Mouse (Mus musculus): ENCODE measurements around the gene Dolpp1. TPM values are rescaled to one million over a fixed set of nuclear protein-coding genes. Genes with fewer than 3 reads are reported as not detected.

Dolpp1 gene
- 18.8 and 23.2 TPM in 2 replicates for polyA plus RNA-seq (2015; fragmentation: Nextera tagmentation; extraction: Ambion mirVana)

DNA sequence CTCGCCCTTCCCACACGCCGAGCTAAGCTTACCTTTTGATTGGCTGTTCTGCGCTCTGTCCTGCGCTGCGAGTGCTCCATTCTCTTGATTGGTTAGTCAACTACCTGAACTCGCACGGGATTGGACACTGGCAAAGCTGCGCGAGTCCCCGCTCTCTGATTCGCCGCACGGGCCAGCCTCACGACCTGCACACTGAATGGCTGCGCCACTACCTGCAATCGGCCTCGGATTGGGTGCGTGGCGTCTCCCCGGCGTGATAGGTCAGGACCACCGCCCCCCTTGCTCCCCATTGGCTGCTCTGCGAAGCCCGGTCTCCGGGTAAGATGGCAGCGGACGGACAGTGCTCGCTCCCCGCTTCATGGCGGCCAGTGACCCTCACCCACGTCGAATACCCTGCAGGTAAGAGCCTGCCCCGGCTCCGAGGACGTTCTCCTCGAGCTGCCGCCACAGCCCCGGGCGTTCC lies at the start of gene Dolpp1:
Gene Dolpp1, plus strand, starts transcription at position 141 of the 463 bp plus-strand sequence.
- Histone ChIP-seq H3K27me3 (replicated peaks) (no peaks in the 10 kb centered on the region), H3K4me2 (peak within 1 kb of the TSS; percentile 92), H3K4me1 (peaks cover 25% of the 10 kb centered on the region), H3K4me3 (peak within 1 kb of the TSS; percentile 84), H3K36me3 (peaks cover 22% of the 10 kb centered on the region), H3K9me3 (no peaks in the 10 kb centered on the region), H3K9ac (peak within 1 kb of the TSS; percentile 88), H3K27ac (replicated peaks) (peak within 1 kb of the TSS; percentile 92)
- under 1% methylated on average over 40 of the region's 40 CpGs for WGBS
- ATAC-seq (ENCODE audit: extremely low read depth, insufficient number of reproducible peaks, low FRiP score, low TSS enrichment) = peak; percentile 96

- Histone ChIP-seq H3K4me1 (peaks cover 25% of the 10 kb centered on the region), H3K9me3 (no peaks in the 10 kb centered on the region), H3K4me2 (no peak overlapping the region), H3K27ac (replicated peaks) (no peak overlapping the region), H3K36me3 (peaks cover 98% of the 10 kb centered on the region), H3K4me3 (no peak overlapping the region), H3K27me3 (replicated peaks) (no peaks in the 10 kb centered on the region), H3K9ac (no peak overlapping the region)
- WGBS = 87% methylated on average over 7 of the region's 7 CpGs
- no peak for ATAC-seq (ENCODE audit: extremely low read depth, insufficient number of reproducible peaks, low FRiP score, low TSS enrichment)
These were observed 49.5 kb upstream of the Dolpp1 start for GRCm38 (mm10) chr2:30342544-30342943.

DNA sequence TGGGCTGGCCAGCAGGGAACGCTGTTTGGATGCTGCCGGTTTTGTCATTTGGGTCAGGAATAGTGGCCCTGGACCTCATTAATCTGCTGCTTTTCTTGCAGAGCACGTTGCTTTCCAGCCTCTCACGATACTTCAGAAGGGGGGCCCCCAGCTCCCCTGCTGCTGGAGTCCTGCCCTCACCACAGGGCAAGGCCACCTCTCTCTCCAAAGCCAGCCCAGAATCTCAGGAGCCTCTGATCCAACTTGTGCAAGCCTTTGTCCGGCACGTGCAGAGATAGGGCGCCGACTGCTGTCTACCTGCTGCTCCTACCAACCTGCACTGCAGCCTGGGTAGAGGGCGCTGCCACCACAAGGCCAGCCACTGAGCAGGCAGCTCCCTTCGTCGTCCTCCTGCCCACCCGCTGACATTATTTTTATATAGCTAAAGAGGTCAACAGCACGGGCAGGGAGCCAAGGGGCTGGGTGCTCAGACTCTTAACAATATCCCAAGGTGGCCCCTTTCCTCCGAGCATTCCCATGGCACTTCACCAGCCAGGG lies 48.4 kb upstream of the Dolpp1 start:
- H3K36me3 ChIP-seq = peaks cover 99% of the 10 kb centered on the region
- no peaks in the 10 kb centered on the region for H3K9me3 ChIP-seq
- 0 out of 2 replicates have a peak overlapping the region, but pooled peaks have one; percentile 13 for H3K4me2 ChIP-seq
- WGBS = 54% methylated on average over 14 of the region's 14 CpGs
- peak overlapping the region; percentile 84 for H3K27ac ChIP-seq (replicated peaks)
- no peaks in the 10 kb centered on the region for H3K27me3 ChIP-seq (replicated peaks)
- peak overlapping the region; percentile 60 for H3K9ac ChIP-seq
- H3K4me1 ChIP-seq = peaks cover 25% of the 10 kb centered on the region
- no peak overlapping the region for H3K4me3 ChIP-seq
- ATAC-seq (ENCODE audit: extremely low read depth, insufficient number of reproducible peaks, low FRiP score, low TSS enrichment) = no peak; the same call in 1 of the 2 replicates

DNA sequence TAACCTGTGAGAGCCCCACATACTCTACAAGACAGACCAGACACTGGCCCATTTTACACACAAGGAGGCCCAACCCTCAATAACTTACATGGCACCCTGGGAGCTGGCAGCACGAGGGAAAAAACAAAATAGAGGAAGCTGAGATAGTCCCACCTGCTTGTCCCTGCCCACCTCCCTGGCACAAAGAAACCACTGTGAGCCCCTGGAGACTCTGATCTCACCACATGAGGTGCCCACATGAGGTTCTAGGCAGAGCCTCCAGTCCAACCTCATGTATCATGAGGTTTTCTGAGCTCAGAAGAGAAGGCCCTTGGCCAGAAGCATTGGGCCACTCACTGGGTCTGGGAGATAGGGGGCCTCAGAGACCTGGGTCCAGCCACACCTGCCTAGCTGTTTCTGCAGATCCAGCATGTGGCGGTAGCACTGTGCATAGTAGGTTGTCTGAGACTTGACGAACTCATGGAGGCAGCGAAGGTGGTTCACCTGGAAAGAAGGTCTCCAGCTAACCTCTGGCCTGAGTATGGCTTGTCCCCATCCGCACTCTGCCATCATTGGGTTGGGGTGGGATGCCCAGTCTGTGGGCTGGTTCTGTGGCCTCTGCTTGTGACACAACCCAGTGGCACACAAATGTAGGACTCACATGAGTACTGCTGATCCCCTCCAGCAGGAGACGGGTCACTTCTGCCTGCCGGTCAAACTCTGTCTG lies 45.9 kb upstream of the Dolpp1 start:
- Histone ChIP-seq H3K4me3 (no peak overlapping the region), H3K27ac (replicated peaks) (no peak overlapping the region), H3K4me1 (peaks cover 25% of the 10 kb centered on the region), H3K9ac (no peak overlapping the region), H3K9me3 (no peaks in the 10 kb centered on the region), H3K4me2 (no peak overlapping the region), H3K36me3 (peaks cover 99% of the 10 kb centered on the region), H3K27me3 (replicated peaks) (no peaks in the 10 kb centered on the region)
- no peak for ATAC-seq (ENCODE audit: extremely low read depth, insufficient number of reproducible peaks, low FRiP score, low TSS enrichment)
- WGBS = 85% methylated on average over 7 of the region's 7 CpGs

DNA sequence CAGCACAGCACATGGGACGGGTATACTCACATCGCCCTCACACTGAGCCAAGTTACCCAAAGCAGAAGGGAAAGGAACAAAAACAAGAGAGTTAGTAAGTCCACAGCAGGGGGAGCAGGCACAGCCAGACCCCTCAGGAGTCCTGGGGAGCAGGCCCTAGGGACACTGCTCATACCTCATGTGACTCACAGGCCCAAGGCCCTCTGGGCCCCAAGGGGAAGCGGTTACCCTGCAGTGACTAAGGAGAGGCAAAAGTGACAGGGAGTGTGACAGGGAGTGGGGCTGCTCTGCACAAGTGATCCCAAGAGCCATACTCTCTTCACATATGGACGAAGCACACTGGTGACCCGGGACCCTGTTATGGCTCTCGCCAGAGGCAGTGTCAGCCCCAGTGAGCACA lies 42.9 kb upstream of the Dolpp1 start:
- H3K9me3 ChIP-seq = no peaks in the 10 kb centered on the region
- H3K27me3 ChIP-seq (replicated peaks) = no peaks in the 10 kb centered on the region
- H3K27ac ChIP-seq (replicated peaks) = no peak overlapping the region
- ATAC-seq (ENCODE audit: extremely low read depth, insufficient number of reproducible peaks, low FRiP score, low TSS enrichment) = no peak
- no peak overlapping the region for H3K4me2 ChIP-seq
- WGBS = 93% methylated on average over 6 of the region's 6 CpGs
- H3K4me3 ChIP-seq = no peak overlapping the region
- no peak overlapping the region for H3K9ac ChIP-seq
- H3K36me3 ChIP-seq = peaks cover 93% of the 10 kb centered on the region
- peaks cover 9% of the 10 kb centered on the region for H3K4me1 ChIP-seq

DNA sequence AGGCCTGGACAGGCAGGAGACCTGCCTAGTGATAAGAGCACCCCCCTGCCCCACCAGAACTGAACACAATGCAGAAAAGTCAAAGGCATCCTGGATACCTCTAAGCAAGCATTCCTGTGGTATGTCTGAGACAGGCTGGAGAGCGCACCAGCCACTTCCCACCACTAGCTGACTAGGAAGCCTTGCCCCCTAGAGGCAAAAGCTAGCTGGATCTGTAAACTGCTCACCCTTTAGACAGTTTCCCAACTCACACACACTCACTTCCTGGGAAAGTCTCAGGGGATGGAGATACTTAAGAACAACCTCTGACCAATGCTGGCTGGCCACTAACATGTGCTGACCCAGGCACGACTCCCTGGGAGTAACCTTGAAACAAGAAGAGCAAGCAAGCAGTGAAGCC lies 40.9 kb upstream of the Dolpp1 start:
- peaks cover 18% of the 10 kb centered on the region for H3K4me1 ChIP-seq
- H3K4me2 ChIP-seq = no peak overlapping the region
- no peak overlapping the region for H3K27ac ChIP-seq (replicated peaks)
- no peak overlapping the region for H3K4me3 ChIP-seq
- H3K9me3 ChIP-seq = no peaks in the 10 kb centered on the region
- no peak overlapping the region for H3K9ac ChIP-seq
- peaks cover 84% of the 10 kb centered on the region for H3K36me3 ChIP-seq
- 49% methylated on average over 2 of the region's 2 CpGs for WGBS
- ATAC-seq (ENCODE audit: extremely low read depth, insufficient number of reproducible peaks, low FRiP score, low TSS enrichment) = no peak
- H3K27me3 ChIP-seq (replicated peaks) = no peaks in the 10 kb centered on the region

- ATAC-seq (ENCODE audit: extremely low read depth, insufficient number of reproducible peaks, low FRiP score, low TSS enrichment) = no peak
- Histone ChIP-seq H3K4me1 (peaks cover 44% of the 10 kb centered on the region), H3K4me2 (no peak overlapping the region), H3K9ac (peak overlapping the region; percentile 88), H3K9me3 (no peaks in the 10 kb centered on the region), H3K27me3 (replicated peaks) (no peaks in the 10 kb centered on the region), H3K4me3 (no peak overlapping the region), H3K27ac (replicated peaks) (0 out of 2 replicates have a peak overlapping the region, but pooled peaks have one; percentile 79), H3K36me3 (peaks cover 37% of the 10 kb centered on the region)
- WGBS = 62% methylated on average over 4 of the region's 4 CpGs
These were observed 36.2 kb upstream of the Dolpp1 start for GRCm38 (mm10) chr2:30355861-30356260.

DNA sequence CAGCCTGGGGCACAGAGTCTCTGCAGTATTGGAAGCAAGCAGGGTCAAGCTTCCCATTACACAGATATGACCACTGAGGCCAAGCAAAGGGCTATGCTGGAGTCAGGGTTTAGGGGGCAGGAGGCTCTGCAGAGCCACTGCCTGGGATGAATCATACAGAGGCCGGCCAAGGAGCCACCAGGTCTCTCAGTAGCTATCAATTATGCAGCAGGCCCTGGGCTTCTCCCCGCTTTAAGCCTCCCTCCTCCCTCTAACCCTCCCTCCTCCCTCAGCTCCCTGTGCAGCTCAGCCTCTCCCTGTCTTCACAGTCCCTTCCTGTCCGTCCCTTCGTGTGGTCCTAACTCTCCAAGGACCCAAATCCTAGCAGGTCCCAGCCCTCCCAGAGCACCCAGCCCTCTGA lies 35.8 kb upstream of the Dolpp1 start:
- peaks cover 33% of the 10 kb centered on the region for H3K36me3 ChIP-seq
- no peaks in the 10 kb centered on the region for H3K9me3 ChIP-seq
- H3K27me3 ChIP-seq (replicated peaks) = no peaks in the 10 kb centered on the region
- H3K4me2 ChIP-seq = peak overlapping the region; percentile 79
- H3K9ac ChIP-seq = peak overlapping the region; percentile 88
- 43% methylated on average over 4 of the region's 4 CpGs for WGBS
- peaks cover 44% of the 10 kb centered on the region for H3K4me1 ChIP-seq
- no peak overlapping the region for H3K4me3 ChIP-seq
- no peak for ATAC-seq (ENCODE audit: extremely low read depth, insufficient number of reproducible peaks, low FRiP score, low TSS enrichment)
- H3K27ac ChIP-seq (replicated peaks) = peak overlapping the region; percentile 79

DNA sequence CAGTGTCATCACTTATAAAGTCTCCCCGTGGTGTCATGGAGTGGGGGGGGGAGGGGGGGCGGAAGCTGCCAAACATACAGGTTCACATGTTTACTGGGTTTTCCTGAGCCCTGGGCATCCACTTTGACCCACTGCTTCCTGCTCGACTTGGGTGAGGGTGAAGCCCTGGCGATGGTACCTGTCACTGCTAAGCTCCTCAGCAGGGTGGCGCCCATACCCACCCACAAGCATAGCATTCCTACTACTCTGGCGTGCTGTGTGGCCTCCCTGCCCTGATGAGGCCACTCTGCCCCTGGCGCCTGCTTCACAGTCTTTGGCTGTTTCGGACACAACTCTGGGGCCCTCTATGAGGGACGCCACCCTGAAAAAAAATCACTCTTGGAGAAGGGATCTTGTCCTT lies 35.1 kb upstream of the Dolpp1 start:
- peak overlapping the region; percentile 79 for H3K27ac ChIP-seq (replicated peaks)
- H3K9me3 ChIP-seq = no peaks in the 10 kb centered on the region
- peak overlapping the region; percentile 79 for H3K4me2 ChIP-seq
- peak overlapping the region; percentile 88 for H3K9ac ChIP-seq
- H3K4me1 ChIP-seq = peaks cover 44% of the 10 kb centered on the region
- H3K4me3 ChIP-seq = peak overlapping the region; percentile 89
- H3K27me3 ChIP-seq (replicated peaks) = no peaks in the 10 kb centered on the region
- ATAC-seq (ENCODE audit: extremely low read depth, insufficient number of reproducible peaks, low FRiP score, low TSS enrichment) = no peak
- peaks cover 32% of the 10 kb centered on the region for H3K36me3 ChIP-seq
- 57% methylated on average over 9 of the region's 9 CpGs for WGBS

DNA sequence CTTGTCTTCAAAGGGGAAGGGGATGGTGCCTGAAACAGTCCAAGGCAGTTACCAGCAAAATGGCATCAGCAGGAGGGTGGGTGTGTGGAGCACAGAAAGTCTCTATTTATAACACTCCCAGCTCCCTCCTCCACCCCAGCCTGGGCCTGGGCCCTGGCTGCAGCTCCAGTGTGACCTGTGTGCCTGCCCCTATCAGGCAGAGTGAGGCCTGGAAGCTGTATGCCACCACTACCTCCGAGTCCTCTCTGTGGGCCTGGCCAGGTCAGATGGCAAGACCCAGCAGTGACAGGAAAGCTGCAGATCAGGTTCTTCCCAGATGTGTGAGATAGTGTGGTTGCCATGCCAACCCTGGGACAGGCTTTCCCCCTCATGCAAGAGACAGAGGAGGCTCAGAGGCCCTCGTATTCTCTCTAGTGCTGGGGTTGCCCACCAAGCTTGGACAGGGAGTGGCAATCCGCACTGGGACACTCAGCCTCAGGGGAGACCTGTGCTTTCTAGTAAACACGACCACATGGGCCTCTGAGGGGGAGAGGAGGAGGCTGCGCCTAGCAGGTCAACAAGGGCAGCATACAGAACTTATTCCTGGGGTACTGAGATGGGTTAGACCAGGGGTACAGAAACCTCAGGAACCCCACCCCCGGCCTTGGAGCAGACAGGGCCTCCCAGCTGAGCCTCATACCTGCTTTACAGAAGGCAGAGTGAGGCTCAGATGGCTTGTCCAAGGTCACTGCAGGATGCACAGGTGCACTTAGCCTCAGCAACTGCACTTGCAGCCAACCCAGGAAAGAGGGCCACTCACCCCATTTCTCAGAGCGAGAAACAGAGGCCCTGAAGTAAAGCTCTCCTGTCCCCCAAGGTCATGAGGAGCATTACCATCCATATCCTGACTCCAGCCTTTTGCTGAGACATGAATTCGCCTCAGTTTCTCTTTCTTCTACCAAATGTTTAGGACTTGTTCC lies 34.2 kb upstream of the Dolpp1 start:
- H3K36me3 ChIP-seq = peaks cover 24% of the 10 kb centered on the region
- WGBS = 42% methylated on average over 8 of the region's 8 CpGs

More for the DNA sequence above, 34.2 kb upstream of the Dolpp1 start:
- no peak for ATAC-seq (ENCODE audit: extremely low read depth, insufficient number of reproducible peaks, low FRiP score, low TSS enrichment)
- Histone ChIP-seq H3K27me3 (replicated peaks) (no peaks in the 10 kb centered on the region), H3K27ac (replicated peaks) (peak overlapping the region; percentile 79), H3K4me3 (peak overlapping the region; percentile 89), H3K9ac (peak overlapping the region; percentile 88), H3K4me2 (peak overlapping the region; percentile 79), H3K4me1 (peaks cover 44% of the 10 kb centered on the region), H3K9me3 (no peaks in the 10 kb centered on the region)

All from heart, embryonic 13.5 days (tissue).